Mouse (Mus musculus): Measurements from ENCODE around the gene Pigo. TPM values are rescaled to one million over a fixed set of nuclear protein-coding genes. Genes with fewer than 3 reads are reported as not detected.
A peak's percentile ranks its signal among the peaks of the same experiment; 100 is the strongest.

The Pigo gene
- polyA plus RNA-seq, 1 experiment from 2014 or later = 27.8 TPM

- WGBS = 0% methylated on average over 33 of the region's 33 CpGs
- no peaks in the 10 kb centered on the region for H3K36me3 ChIP-seq
- H3K9ac ChIP-seq = peak within 1 kb of the TSS; percentile 70
- peak; percentile 94 for ATAC-seq (ENCODE audit: insufficient number of reproducible peaks, insufficient read depth, low FRiP score, low TSS enrichment, low read depth)
- peaks cover 19% of the 10 kb centered on the region for H3K4me1 ChIP-seq
- peak within 1 kb of the TSS; percentile 60 for H3K4me3 ChIP-seq
- H3K9me3 ChIP-seq = no peaks in the 10 kb centered on the region
- peak within 1 kb of the TSS; percentile 81 for H3K27ac ChIP-seq
- peak within 1 kb of the TSS; percentile 82 for H3K4me2 ChIP-seq
- H3K27me3 ChIP-seq = no peaks in the 10 kb centered on the region
Measured at GRCm38 (mm10) chr4:43045659-43046302, 20.2 kb upstream of the Pigo start, which contains the start of gene Fam214b. Fam214b (minus strand) TSS chr4:43046220.

GRCm38 (mm10) chr4:43045285-43045658 lies 19.7 kb upstream of the Pigo start:
- Histone ChIP-seq H3K9me3 (no peaks in the 10 kb centered on the region), H3K4me3 (peak overlapping the region; percentile 60), H3K4me2 (peak overlapping the region; percentile 82), H3K4me1 (peaks cover 23% of the 10 kb centered on the region), H3K9ac (peak overlapping the region; percentile 67), H3K27ac (peak overlapping the region; percentile 81), H3K36me3 (no peaks in the 10 kb centered on the region), H3K27me3 (no peaks in the 10 kb centered on the region)
- 6% methylated on average over 13 of the region's 13 CpGs for WGBS
- peak; percentile 26; the same call in 1 of the 2 replicates for ATAC-seq (ENCODE audit: insufficient number of reproducible peaks, insufficient read depth, low FRiP score, low TSS enrichment, low read depth)

- H3K27ac ChIP-seq = peak overlapping the region; percentile 81
- H3K9ac ChIP-seq = peak overlapping the region; percentile 67
- no peaks in the 10 kb centered on the region for H3K36me3 ChIP-seq
- WGBS = 28% methylated on average over 4 of the region's 4 CpGs
- no peak for ATAC-seq (ENCODE audit: insufficient number of reproducible peaks, insufficient read depth, low FRiP score, low TSS enrichment, low read depth)
- H3K4me2 ChIP-seq = peak overlapping the region; percentile 82
- H3K4me1 ChIP-seq = peaks cover 23% of the 10 kb centered on the region
- no peaks in the 10 kb centered on the region for H3K9me3 ChIP-seq
- H3K4me3 ChIP-seq = peak overlapping the region; percentile 60
- no peaks in the 10 kb centered on the region for H3K27me3 ChIP-seq
Measured at GRCm38 (mm10) chr4:43044673-43045072, 19.1 kb upstream of the Pigo start.

GRCm38 (mm10) chr4:43043644-43044357 lies 18.2 kb upstream of the Pigo start:
- Histone ChIP-seq H3K27ac (peak overlapping the region; percentile 81), H3K36me3 (no peaks in the 10 kb centered on the region), H3K9me3 (no peaks in the 10 kb centered on the region), H3K4me1 (peaks cover 31% of the 10 kb centered on the region), H3K4me3 (peak overlapping the region; percentile 60), H3K27me3 (no peaks in the 10 kb centered on the region), H3K9ac (peak overlapping the region; percentile 67), H3K4me2 (peak overlapping the region; percentile 82)
- no peak for ATAC-seq (ENCODE audit: insufficient number of reproducible peaks, insufficient read depth, low FRiP score, low TSS enrichment, low read depth)
- WGBS = 18% methylated on average over 7 of the region's 7 CpGs

GRCm38 (mm10) chr4:43040881-43041547 lies 15.4 kb upstream of the Pigo start:
- no peak for ATAC-seq (ENCODE audit: insufficient number of reproducible peaks, insufficient read depth, low FRiP score, low TSS enrichment, low read depth)
- Histone ChIP-seq H3K4me3 (no peak overlapping the region), H3K36me3 (peaks cover 11% of the 10 kb centered on the region), H3K27ac (0 out of 2 replicates have a peak overlapping the region, but pooled peaks have one; percentile 22), H3K4me1 (peaks cover 33% of the 10 kb centered on the region), H3K9me3 (no peaks in the 10 kb centered on the region), H3K27me3 (no peaks in the 10 kb centered on the region), H3K4me2 (0 out of 2 replicates have a peak overlapping the region, but pooled peaks have one; percentile 81), H3K9ac (no peak overlapping the region)
- WGBS = 79% methylated on average over 9 of the region's 9 CpGs

GRCm38 (mm10) chr4:43040114-43040572 lies 14.5 kb upstream of the Pigo start:
- H3K4me3 ChIP-seq = peak overlapping the region; percentile 77

GRCm38 (mm10) chr4:43039609-43040008 lies 14.0 kb upstream of the Pigo start:
- peaks cover 25% of the 10 kb centered on the region for H3K36me3 ChIP-seq
- no peaks in the 10 kb centered on the region for H3K27me3 ChIP-seq
- peaks cover 27% of the 10 kb centered on the region for H3K4me1 ChIP-seq
- H3K9ac ChIP-seq = peak overlapping the region; percentile 83
- no peaks in the 10 kb centered on the region for H3K9me3 ChIP-seq
- peak overlapping the region; percentile 84 for H3K27ac ChIP-seq
- peak overlapping the region; percentile 77 for H3K4me3 ChIP-seq
- 2% methylated on average over 11 of the region's 11 CpGs for WGBS
- ATAC-seq (ENCODE audit: insufficient number of reproducible peaks, insufficient read depth, low FRiP score, low TSS enrichment, low read depth) = no peak; the same call in 1 of the 2 replicates
- H3K4me2 ChIP-seq = peak overlapping the region; percentile 81

More at GRCm38 (mm10) chr4:43040114-43040572, 14.5 kb upstream of the Pigo start:
- Histone ChIP-seq H3K4me2 (peak overlapping the region; percentile 81), H3K36me3 (peaks cover 20% of the 10 kb centered on the region), H3K9ac (peak overlapping the region; percentile 83), H3K9me3 (no peaks in the 10 kb centered on the region), H3K27me3 (no peaks in the 10 kb centered on the region), H3K27ac (peak overlapping the region; percentile 84), H3K4me1 (peaks cover 32% of the 10 kb centered on the region)
- peak; percentile 98 for ATAC-seq (ENCODE audit: insufficient number of reproducible peaks, insufficient read depth, low FRiP score, low TSS enrichment, low read depth)
- under 1% methylated on average over 25 of the region's 25 CpGs for WGBS

- peaks cover 33% of the 10 kb centered on the region for H3K36me3 ChIP-seq
- 50% methylated on average over 15 of the region's 15 CpGs for WGBS
- no peaks in the 10 kb centered on the region for H3K27me3 ChIP-seq
- H3K4me2 ChIP-seq = peak overlapping the region; percentile 81
- peaks cover 19% of the 10 kb centered on the region for H3K4me1 ChIP-seq
- peak overlapping the region; percentile 84; the same call in 1 of the 2 replicates for H3K27ac ChIP-seq
- H3K4me3 ChIP-seq = peak overlapping the region; percentile 77
- H3K9me3 ChIP-seq = no peaks in the 10 kb centered on the region
- H3K9ac ChIP-seq = peak overlapping the region; percentile 83
- no peak for ATAC-seq (ENCODE audit: insufficient number of reproducible peaks, insufficient read depth, low FRiP score, low TSS enrichment, low read depth)
Measured at GRCm38 (mm10) chr4:43038567-43039495, 13.2 kb upstream of the Pigo start.

GRCm38 (mm10) chr4:43037860-43038566 lies 12.4 kb upstream of the Pigo start:
- H3K4me3 ChIP-seq = no peak overlapping the region
- no peaks in the 10 kb centered on the region for H3K9me3 ChIP-seq
- no peak overlapping the region for H3K4me2 ChIP-seq
- no peak for ATAC-seq (ENCODE audit: insufficient number of reproducible peaks, insufficient read depth, low FRiP score, low TSS enrichment, low read depth)
- H3K4me1 ChIP-seq = peaks cover 17% of the 10 kb centered on the region
- H3K27ac ChIP-seq = no peak overlapping the region
- H3K27me3 ChIP-seq = no peaks in the 10 kb centered on the region
- H3K36me3 ChIP-seq = peaks cover 40% of the 10 kb centered on the region
- WGBS = 67% methylated on average over 4 of the region's 4 CpGs
- no peak overlapping the region for H3K9ac ChIP-seq

- 89% methylated on average over 10 of the region's 10 CpGs for WGBS
- no peak for ATAC-seq (ENCODE audit: insufficient number of reproducible peaks, insufficient read depth, low FRiP score, low TSS enrichment, low read depth)
- H3K36me3 ChIP-seq = peaks cover 45% of the 10 kb centered on the region
- H3K27me3 ChIP-seq = no peaks in the 10 kb centered on the region
- H3K9me3 ChIP-seq = no peaks in the 10 kb centered on the region
- H3K4me1 ChIP-seq = peaks cover 22% of the 10 kb centered on the region
- no peak overlapping the region for H3K4me2 ChIP-seq
- H3K27ac ChIP-seq = no peak overlapping the region
- H3K9ac ChIP-seq = no peak overlapping the region
- H3K4me3 ChIP-seq = no peak overlapping the region
Measured at GRCm38 (mm10) chr4:43036356-43036755, 10.7 kb upstream of the Pigo start.

All from embryonic facial prominence, embryonic 13.5 days (tissue).